In genomic region chr2:38953152-38953883, GRCm38 (mm10) we compare ENCODE assay signal across 9 mouse cellular contexts. TPM values are rescaled to one million over a fixed set of nuclear protein-coding genes. Genes with fewer than 3 reads are reported as not detected.
DNase-seq lines count a peak whose midpoint lies in the region; ATAC-seq lines count a peak whose summit lies in the region.
"Had no signal": no experiment of that assay in that cellular context is flagged by ENCODE, and none has a peak within 500 bp of the region (broad histone marks: within the 10 kb centered on the region; RNA-seq: fewer than 3 reads in every experiment).

No protein-coding gene starts in this region.

- no peak overlapping the region for H3K27ac ChIP-seq in heart, embryonic 12.5 days (ENCODE audit: poor library complexity, severe bottlenecking)
- H3K27ac ChIP-seq in intestine, embryonic 15.5 days, result no peak overlapping the region
- H3K27ac ChIP-seq: lung, embryonic 15.5 days had no signal

- H3K36me3 ChIP-seq in heart, embryonic 12.5 days, result no peaks in the 10 kb centered on the region
- no peaks in the 10 kb centered on the region for H3K36me3 ChIP-seq in intestine, embryonic 15.5 days
- H3K36me3 ChIP-seq: lung, embryonic 15.5 days had no signal

- no peak overlapping the region for H3K9ac ChIP-seq in heart, embryonic 12.5 days
- H3K9ac ChIP-seq in intestine, embryonic 15.5 days, result no peak overlapping the region
- H3K9ac ChIP-seq: lung, embryonic 15.5 days had no signal

- peaks cover 3% of the 10 kb centered on the region; the same call in 1 of the 2 replicates for H3K9me3 ChIP-seq in heart, embryonic 12.5 days (replicated peaks)
- H3K9me3 ChIP-seq in intestine, embryonic 15.5 days, result no peaks in the 10 kb centered on the region
- H3K9me3 ChIP-seq: lung, embryonic 15.5 days had no signal

- peak; percentile 79 to 86 for DNase-seq in heart, adult 18-20 months
- peak; percentile 99 for DNase-seq in adipocyte (ENCODE audit: low spot score)
- DNase-seq in gastrocnemius, adult 18-20 months (ENCODE audit: low spot score), result peak; percentile 90
- DNase-seq in layer of hippocampus, postnatal 10 days (ENCODE audit: low spot score in 2 of 2), result peak; percentile 71 to 76
- peak; percentile 33 for DNase-seq in right cerebral cortex, postnatal 25 days
- no peak for DNase-seq in spleen, postnatal 4 days (ENCODE audit: low spot score in 2 of 2)

- no peak for ATAC-seq in heart, embryonic 12.5 days (ENCODE audit: insufficient number of reproducible peaks, low FRiP score)
- ATAC-seq in intestine, embryonic 15.5 days, result no peak

- no peak overlapping the region for H3K4me2 ChIP-seq in heart, embryonic 12.5 days
- H3K4me2 ChIP-seq in intestine, embryonic 15.5 days (replicated peaks), result no peak overlapping the region
- H3K4me2 ChIP-seq: lung, embryonic 15.5 days had no signal

- H3K4me3 ChIP-seq in heart, embryonic 12.5 days, result no peak overlapping the region
- H3K4me3 ChIP-seq in intestine, embryonic 15.5 days (replicated peaks), result no peak overlapping the region
- H3K4me3 ChIP-seq: lung, embryonic 15.5 days had no signal

- peaks cover 23% of the 10 kb centered on the region for H3K4me1 ChIP-seq in heart, embryonic 12.5 days (replicated peaks)
- H3K4me1 ChIP-seq in intestine, embryonic 15.5 days (replicated peaks), result no peaks in the 10 kb centered on the region

- WGBS in heart, embryonic 12.5 days, result 68% methylated on average over 5 of the region's 5 CpGs
- WGBS in intestine, embryonic 15.5 days, result 79% methylated on average over 5 of the region's 5 CpGs

- H3K27me3 ChIP-seq in heart, embryonic 12.5 days (replicated peaks), result no peaks in the 10 kb centered on the region
- no peaks in the 10 kb centered on the region for H3K27me3 ChIP-seq in intestine, embryonic 15.5 days (replicated peaks)
- H3K27me3 ChIP-seq: lung, embryonic 15.5 days had no signal

RNA-seq across cellular contexts. Expression of gene Olfml2a, which starts 21.5 kb away (rescaled TPM):
- total RNA-seq in heart, adult 18-20 months (2021), result 1 to 10 TPM; 2.9 to 4.8 TPM
- polyA plus RNA-seq in heart, embryonic 12.5 days (2016; fragmentation: Nextera tagmentation; extraction: Ambion mirVana), result 6.8 and 8.4 TPM in 2 replicates
- total RNA-seq in gastrocnemius, adult 18-20 months (2021), result 1 to 10 TPM; 3.3 to 5.3 TPM
- total RNA-seq in layer of hippocampus, postnatal 10 days (2021), result 1 to 10 TPM; 3.2 to 4.7 TPM
- 2.3 and 2.5 TPM in 2 replicates for polyA plus RNA-seq in intestine, embryonic 15.5 days (2015; fragmentation: Nextera tagmentation; extraction: Ambion mirVana)

RNA-seq across cellular contexts. Expression of gene Nr6a1, which starts 25.8 kb away (rescaled TPM):
- total RNA-seq in heart, adult 18-20 months (2021), result 1 to 10 TPM in 1 of 2 experiments, under 1 TPM in 1; 0.82 to 1.2 TPM
- polyA plus RNA-seq in heart, embryonic 12.5 days (2016; fragmentation: Nextera tagmentation; extraction: Ambion mirVana), result 1.2 and 1.3 TPM in 2 replicates
- total RNA-seq in gastrocnemius, adult 18-20 months (2021), result 1 to 10 TPM; 3.5 to 4.1 TPM
- total RNA-seq in layer of hippocampus, postnatal 10 days (2021), result 1 to 10 TPM; 3.8 to 4.2 TPM
- 1.7 and 1.9 TPM in 2 replicates for polyA plus RNA-seq in intestine, embryonic 15.5 days (2015; fragmentation: Nextera tagmentation; extraction: Ambion mirVana)

RNA-seq across cellular contexts. Expression of gene Wdr38, which starts 44.0 kb away (rescaled TPM):
- under 1 TPM in 1 of 2 experiments, not detected in 1; 0.18 TPM for total RNA-seq in heart, adult 18-20 months (2021)
- 0.91 and 1.0 TPM in 2 replicates for polyA plus RNA-seq in heart, embryonic 12.5 days (2016; fragmentation: Nextera tagmentation; extraction: Ambion mirVana)
- total RNA-seq in gastrocnemius, adult 18-20 months (2021), result under 1 TPM; 0.09 to 0.14 TPM
- total RNA-seq in layer of hippocampus, postnatal 10 days (2021), result under 1 TPM; 0.73 to 0.80 TPM
- polyA plus RNA-seq in intestine, embryonic 15.5 days (2015; fragmentation: Nextera tagmentation; extraction: Ambion mirVana), result 1.3 and 1.4 TPM in 2 replicates

RNA-seq across cellular contexts. Expression of gene Arpc5l, which starts 51.8 kb away (rescaled TPM):
- total RNA-seq in heart, adult 18-20 months (2021), result 100 to 1,000 TPM in 1 of 2 experiments, 10 to 100 TPM in 1; 96.6 to 115 TPM
- 81.7 and 82.3 TPM in 2 replicates for polyA plus RNA-seq in heart, embryonic 12.5 days (2016; fragmentation: Nextera tagmentation; extraction: Ambion mirVana)
- total RNA-seq in gastrocnemius, adult 18-20 months (2021), result 100 to 1,000 TPM; 112 to 141 TPM
- 100 to 1,000 TPM in 1 of 2 experiments, 10 to 100 TPM in 1; 87.7 to 102 TPM for total RNA-seq in layer of hippocampus, postnatal 10 days (2021)
- 107 and 111 TPM in 2 replicates for polyA plus RNA-seq in intestine, embryonic 15.5 days (2015; fragmentation: Nextera tagmentation; extraction: Ambion mirVana)

RNA-seq across cellular contexts. Expression of gene Rpl35, which starts 52.1 kb away (rescaled TPM):
- total RNA-seq in heart, adult 18-20 months (2021), result 100 to 1,000 TPM; 336 to 368 TPM
- polyA plus RNA-seq in heart, embryonic 12.5 days (2016; fragmentation: Nextera tagmentation; extraction: Ambion mirVana), result 733 and 779 TPM in 2 replicates
- 100 to 1,000 TPM; 291 to 301 TPM for total RNA-seq in gastrocnemius, adult 18-20 months (2021)
- 100 to 1,000 TPM; 308 to 382 TPM for total RNA-seq in layer of hippocampus, postnatal 10 days (2021)
- 888 and 1,051 TPM in 2 replicates for polyA plus RNA-seq in intestine, embryonic 15.5 days (2015; fragmentation: Nextera tagmentation; extraction: Ambion mirVana)

Comparison
In these comparisons a context has a peak if more than half of its experiments do, and no peak if none do; other contexts are left out.
1. DNase-seq: peak in heart, adult 18-20 months (2 of 2), adipocyte (single experiment), gastrocnemius, adult 18-20 months (single experiment), layer of hippocampus, postnatal 10 days (2 of 2) and right cerebral cortex, postnatal 25 days (single experiment); none in spleen, postnatal 4 days (0 of 2).